Mouse (Mus musculus) lung, embryonic 16.5 days (tissue): ENCODE results near the gene Clip3. TPM values are rescaled to one million over a fixed set of nuclear protein-coding genes. Genes with fewer than 3 reads are reported as not detected.
A peak's percentile ranks its signal among the peaks of the same experiment; 100 is the strongest.

Source experiments
- ATAC-seq: fragments of 200-750 bp; cut with Nextera tagmentation; 2 replicates; pipeline ENCODE4 v1.8.0; 2017; ENCODE audit warnings: low read depth, mild to moderate bottlenecking, moderate library complexity
- H3K27ac ChIP-seq: fragments of 300-500 bp; sonication (generic); 2 replicates; pipeline ENCODE4 v1.5.1; 2014; ENCODE audit warnings: mild to moderate bottlenecking, control low read depth, low read length
- H3K27me3 ChIP-seq: fragments of 300-500 bp; sonication (generic); 2 replicates; pipeline ENCODE4 v1.6.1; 2014; ENCODE audit warnings: low read depth, low read length, mixed read lengths; ENCODE audit not compliant: control insufficient read depth, insufficient read depth
- H3K36me3 ChIP-seq: fragments of 300-500 bp; sonication (generic); 2 replicates; pipeline ENCODE4 v1.6.1; 2014; ENCODE audit warnings: low read length; ENCODE audit not compliant: control insufficient read depth, insufficient read depth
- H3K4me1 ChIP-seq: fragments of 300-500 bp; sonication (generic); replicated peaks from 2 replicates; pipeline ENCODE4 v1.6.1; 2014; ENCODE audit warnings: low read length, mixed read lengths; ENCODE audit not compliant: control insufficient read depth, insufficient read depth
- H3K4me2 ChIP-seq: fragments of 300-500 bp; sonication (generic); 2 replicates; pipeline ENCODE4 v1.6.1; 2014; ENCODE audit warnings: low read depth, low read length, control low read depth
- H3K4me3 ChIP-seq: fragments of 300-500 bp; sonication (generic); 2 replicates; pipeline ENCODE4 v1.5.1; 2014; ENCODE audit warnings: mild to moderate bottlenecking, low read length, control low read depth
- H3K9ac ChIP-seq: fragments of 300-500 bp; sonication (generic); 2 replicates; pipeline ENCODE4 v1.6.1; 2014; ENCODE audit warnings: low read length, control low read depth
- H3K9me3 ChIP-seq: fragments of 300-500 bp; sonication (generic); 2 replicates; pipeline ENCODE4 v1.6.1; 2016; ENCODE audit warnings: low read length; ENCODE audit not compliant: control insufficient read depth
- WGBS: fragments of 180-500 bp; shearing (Covaris S2); extraction: QIAGEN DNeasy Blood & Tissue Kit; methylation state at CpG from one replicate; pipeline ENCODE4 v1.1.7; 2014; 5-methylcytosine and 5-hydroxymethylcytosine counted together
- polyA plus RNA-seq: library from polyadenylated mRNA; unstranded; fragments of >200 nt; fragmentation: Nextera tagmentation; extraction: Ambion mirVana; gene quantifications from 2 replicates; pipeline ENCODE4 v1.2.1, GENCODE M21; 2015

The Clip3 gene
- polyA plus RNA-seq, 1 experiment from 2014 or later, result 20.7 TPM

GRCm38 (mm10) chr7:30308076-30309005 is 16.8 kb downstream of the Clip3 start, which contains the start of gene Alkbh6:
Gene Alkbh6 (plus strand): TSS chr7:30308717.
- peaks cover 2% of the 10 kb centered on the region; the same call in 1 of the 2 replicates for H3K36me3 ChIP-seq
- H3K4me1 ChIP-seq, result peaks cover 11% of the 10 kb centered on the region; the same call in 1 of the 2 replicates
- H3K9ac ChIP-seq, result peak within 1 kb of the TSS; percentile 78
- H3K4me3 ChIP-seq, result peak within 1 kb of the TSS; percentile 80
- H3K9me3 ChIP-seq, result no peaks in the 10 kb centered on the region
- peak within 1 kb of the TSS; percentile 95 for H3K4me2 ChIP-seq
- H3K27me3 ChIP-seq, result no peaks in the 10 kb centered on the region
- WGBS, result 4% methylated on average over 27 of the region's 27 CpGs
- ATAC-seq, result peak; percentile 100
- peak within 1 kb of the TSS; percentile 60 for H3K27ac ChIP-seq

- H3K36me3 ChIP-seq, result no peaks in the 10 kb centered on the region; the same call in 1 of the 2 replicates
- ATAC-seq, result no peak
- WGBS, result 48% methylated on average over 15 of the region's 15 CpGs
- H3K4me2 ChIP-seq, result peak overlapping the region; percentile 95
- peaks cover 11% of the 10 kb centered on the region; the same call in 1 of the 2 replicates for H3K4me1 ChIP-seq
- no peaks in the 10 kb centered on the region for H3K27me3 ChIP-seq
- peak overlapping the region; percentile 78 for H3K9ac ChIP-seq
- H3K4me3 ChIP-seq, result peak overlapping the region; percentile 80
- H3K27ac ChIP-seq, result no peak overlapping the region
- no peaks in the 10 kb centered on the region for H3K9me3 ChIP-seq
Measured at GRCm38 (mm10) chr7:30309395-30310129, 18.0 kb downstream of the Clip3 start.

GRCm38 (mm10) chr7:30310136-30310535 is 18.6 kb downstream of the Clip3 start:
- H3K9me3 ChIP-seq, result no peaks in the 10 kb centered on the region
- H3K9ac ChIP-seq, result no peak overlapping the region
- no peak overlapping the region for H3K4me2 ChIP-seq
- no peaks in the 10 kb centered on the region; the same call in 1 of the 2 replicates for H3K36me3 ChIP-seq
- WGBS, result 82% methylated on average over 12 of the region's 12 CpGs
- H3K27me3 ChIP-seq, result no peaks in the 10 kb centered on the region
- ATAC-seq, result no peak
- H3K4me1 ChIP-seq, result peaks cover 11% of the 10 kb centered on the region
- H3K4me3 ChIP-seq, result no peak overlapping the region
- H3K27ac ChIP-seq, result no peak overlapping the region

- no peak overlapping the region for H3K4me2 ChIP-seq
- no peak overlapping the region for H3K9ac ChIP-seq
- H3K4me1 ChIP-seq, result peaks cover 9% of the 10 kb centered on the region
- no peaks in the 10 kb centered on the region for H3K27me3 ChIP-seq
- no peak overlapping the region for H3K4me3 ChIP-seq
- 41% methylated on average over 27 of the region's 27 CpGs for WGBS
- H3K36me3 ChIP-seq, result no peaks in the 10 kb centered on the region
- H3K27ac ChIP-seq, result no peak overlapping the region
- H3K9me3 ChIP-seq, result no peaks in the 10 kb centered on the region
- ATAC-seq, result no peak
Measured at GRCm38 (mm10) chr7:30313666-30314320, 22.3 kb downstream of the Clip3 start.

- WGBS, result 7% methylated on average over 9 of the region's 9 CpGs
- ATAC-seq, result peak; percentile 49
- Histone ChIP-seq H3K27me3 (no peaks in the 10 kb centered on the region), H3K4me1 (peaks cover 2% of the 10 kb centered on the region), H3K4me2 (peak within 1 kb of the TSS; percentile 55), H3K4me3 (peak within 1 kb of the TSS; percentile 49), H3K9me3 (no peaks in the 10 kb centered on the region), H3K9ac (peak within 1 kb of the TSS; percentile 61), H3K27ac (peak within 1 kb of the TSS; percentile 27; the same call in 1 of the 2 replicates), H3K36me3 (no peaks in the 10 kb centered on the region)
Measured at GRCm38 (mm10) chr7:30314721-30315155, 23.2 kb downstream of the Clip3 start, which contains the start of gene Syne4. Gene Syne4 (plus strand): TSS chr7:30314807.

- peaks cover under 1% of the 10 kb centered on the region for H3K4me1 ChIP-seq
- H3K27ac ChIP-seq, result no peak overlapping the region
- peak overlapping the region; percentile 61 for H3K9ac ChIP-seq
- H3K4me3 ChIP-seq, result peak overlapping the region; percentile 49
- H3K4me2 ChIP-seq, result peak overlapping the region; percentile 55
- no peaks in the 10 kb centered on the region for H3K27me3 ChIP-seq
- no peaks in the 10 kb centered on the region for H3K9me3 ChIP-seq
- no peak for ATAC-seq
- WGBS, result 53% methylated on average over 13 of the region's 13 CpGs
- H3K36me3 ChIP-seq, result no peaks in the 10 kb centered on the region
Measured at GRCm38 (mm10) chr7:30315559-30316529, 24.3 kb downstream of the Clip3 start.

GRCm38 (mm10) chr7:30318142-30318541 is 26.6 kb downstream of the Clip3 start:
- Histone ChIP-seq H3K27ac (no peak overlapping the region), H3K4me3 (no peak overlapping the region), H3K9me3 (no peaks in the 10 kb centered on the region), H3K4me1 (peaks cover 12% of the 10 kb centered on the region), H3K4me2 (no peak overlapping the region), H3K9ac (no peak overlapping the region), H3K27me3 (no peaks in the 10 kb centered on the region), H3K36me3 (no peaks in the 10 kb centered on the region)
- no peak for ATAC-seq
- 93% methylated on average over 3 of the region's 3 CpGs for WGBS

GRCm38 (mm10) chr7:30320946-30321345 is 29.4 kb downstream of the Clip3 start:
- 77% methylated on average over 2 of the region's 2 CpGs for WGBS
- Histone ChIP-seq H3K27me3 (no peaks in the 10 kb centered on the region), H3K4me1 (peaks cover 12% of the 10 kb centered on the region), H3K36me3 (no peaks in the 10 kb centered on the region), H3K9ac (peak overlapping the region; percentile 91), H3K4me2 (peak overlapping the region; percentile 88), H3K9me3 (peaks cover 4% of the 10 kb centered on the region; the same call in 1 of the 2 replicates), H3K4me3 (peak overlapping the region; percentile 85), H3K27ac (no peak overlapping the region)
- no peak for ATAC-seq
